Mouse (Mus musculus) mature B cell (primary cell): Measurements from ENCODE around the gene Ago3.

Source experiments
- in situ Hi-C: fragments of 300-500 bp; cut with MboI; formaldehyde crosslinking; loops from 2 replicates; pipeline ENCODE4 v1.14.3; 2019

Gene Ago3

DNA sequence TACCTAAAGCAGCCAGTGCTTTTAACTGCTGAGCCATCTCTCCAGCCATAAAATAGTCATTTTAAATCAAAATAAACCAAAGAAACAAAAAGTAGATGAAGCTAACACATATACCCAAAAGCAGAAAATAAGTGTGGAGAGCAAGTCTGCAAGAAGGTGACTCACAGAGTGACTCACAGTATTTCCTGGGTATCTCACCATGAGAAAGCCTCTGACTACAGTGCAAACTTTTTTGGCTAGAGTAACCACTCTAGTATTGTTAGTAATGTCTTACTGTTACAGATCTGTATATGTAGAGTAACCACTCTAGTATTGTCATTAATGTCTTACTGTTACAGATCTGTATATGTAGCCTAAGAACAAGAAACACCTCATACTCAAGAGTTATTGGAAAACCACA, 13.6 kb downstream of the Ago3 start:
- in situ Hi-C loops: no loop called here

- in situ Hi-C loops: no loop called here
These were observed 16.8 kb downstream of the Ago3 start for GRCm38 (mm10) chr4:126412526-126412925.

DNA sequence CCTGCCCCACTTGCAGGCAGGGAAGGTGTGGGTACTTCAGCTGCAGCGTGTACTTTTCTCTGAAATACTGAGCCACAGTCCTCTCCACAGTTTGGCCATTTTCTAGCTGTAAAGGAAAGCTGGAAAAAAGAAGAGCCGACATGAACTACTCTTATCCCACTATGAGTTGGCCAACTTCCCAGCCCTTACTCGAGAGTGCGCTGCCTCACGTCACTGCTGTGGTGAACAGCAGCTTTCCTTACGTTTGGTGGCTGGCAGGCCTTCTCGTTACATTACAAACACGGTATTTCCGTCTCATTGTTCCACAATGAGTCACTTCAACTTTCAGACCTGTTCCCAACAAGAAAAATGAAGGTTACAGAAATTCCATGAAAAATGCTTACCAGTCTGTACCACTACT, 57.9 kb downstream of the Ago3 start:
- in situ Hi-C loops: no loop called here

- in situ Hi-C loops: no loop called here
These were observed 69.3 kb downstream of the Ago3 start for GRCm38 (mm10) chr4:126360069-126360468.

DNA sequence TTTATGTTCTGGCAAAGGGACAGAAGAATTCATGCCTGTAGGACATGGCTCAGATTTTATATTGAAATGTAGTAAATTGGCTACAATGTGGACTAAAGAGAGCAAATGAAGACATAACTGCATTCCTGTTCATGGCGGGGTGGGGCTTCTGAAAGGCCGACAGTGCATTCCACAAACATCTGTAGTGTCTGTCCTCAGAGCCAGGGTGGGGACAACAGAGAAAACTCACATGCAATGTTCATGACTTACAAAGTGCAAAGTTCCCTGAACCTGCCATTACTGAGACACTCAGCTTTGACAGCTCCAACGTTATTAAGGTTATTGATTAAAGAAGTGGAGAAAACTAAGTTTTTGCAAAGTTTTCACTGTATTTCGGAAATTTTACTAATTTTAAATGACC, 85.9 kb downstream of the Ago3 start:
- in situ Hi-C loops: no loop called here

GRCm38 (mm10) chr4:126339461-126339860, 89.9 kb downstream of the Ago3 start:
- in situ Hi-C loops: no loop called here

- in situ Hi-C loops: no loop called here
These were observed 97.0 kb downstream of the Ago3 start for GRCm38 (mm10) chr4:126332358-126332757.

DNA sequence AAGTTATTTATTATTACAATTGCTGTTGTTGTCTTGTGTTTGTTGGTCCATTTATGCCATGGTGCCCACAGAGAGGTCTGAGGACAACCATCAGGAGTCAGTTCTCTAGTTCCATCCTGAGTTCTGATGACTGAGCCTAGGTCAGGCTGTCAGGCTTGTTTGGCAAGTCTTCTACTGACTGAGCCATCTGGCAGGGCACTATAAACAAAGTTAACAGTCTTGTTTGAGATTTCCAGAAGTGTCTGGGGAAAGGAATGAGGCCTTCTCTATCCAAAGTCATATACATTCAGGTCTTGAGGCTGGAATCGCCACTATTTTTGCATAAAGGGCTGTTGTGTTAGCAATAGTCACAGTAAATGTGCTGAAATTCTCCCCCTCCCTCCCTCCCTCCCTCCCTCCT, 97.6 kb downstream of the Ago3 start:
- in situ Hi-C loops: no loop called here

DNA sequence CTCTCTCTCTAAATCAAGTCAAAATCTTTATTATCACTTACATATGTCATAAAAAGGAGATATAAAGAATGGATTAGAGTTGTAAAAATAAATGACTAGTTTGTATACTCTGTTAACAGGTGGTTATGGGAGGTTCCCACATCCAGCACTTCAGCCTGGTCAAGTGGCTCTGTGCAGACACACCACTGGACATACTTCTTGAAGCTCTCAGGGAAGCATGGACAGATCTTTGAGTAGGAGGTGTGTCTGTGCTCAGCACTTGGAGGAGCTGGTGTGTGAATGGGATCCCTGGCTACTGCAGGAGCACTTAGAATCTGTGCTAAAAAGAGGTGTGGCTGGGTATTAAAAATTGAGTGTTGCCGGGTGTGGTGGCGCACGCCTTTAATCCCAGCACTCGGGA, 99.1 kb downstream of the Ago3 start:
- in situ Hi-C loops: no loop called here

GRCm38 (mm10) chr4:126326036-126326435, 103.3 kb downstream of the Ago3 start:
- in situ Hi-C loops: no loop called here

DNA sequence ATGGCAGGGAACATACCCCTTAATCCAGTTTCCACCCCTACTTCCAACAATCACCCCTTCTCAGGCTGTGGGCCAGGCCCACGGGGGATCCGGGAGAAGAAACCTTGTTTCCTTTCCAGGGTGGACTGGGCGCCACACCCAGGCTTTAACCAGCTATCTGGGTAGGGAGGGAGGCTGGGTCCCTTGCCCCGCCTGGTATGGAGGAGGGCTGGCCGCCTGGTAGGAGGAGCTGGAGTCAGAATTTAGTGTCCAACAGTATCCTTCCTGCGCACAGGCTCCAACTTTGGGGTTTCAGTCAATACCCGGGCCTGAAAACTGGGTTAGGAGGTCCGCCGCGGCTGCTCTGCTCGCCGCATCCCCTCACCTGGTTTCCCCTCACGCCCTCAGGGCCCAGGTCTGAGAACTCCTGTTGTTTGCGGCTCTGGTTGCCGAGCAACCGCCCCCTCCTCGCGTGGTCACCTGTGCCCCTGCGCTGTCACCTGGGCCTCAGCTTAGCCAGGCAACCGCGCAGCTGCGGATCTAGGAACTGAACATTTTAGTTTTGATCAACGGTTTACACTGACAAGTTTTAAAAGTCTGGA, 104.0 kb downstream of the Ago3 start, which contains the start of gene Tekt2:
TSS of gene Tekt2 (minus strand) at position 408 of the 581 bp plus-strand sequence.
- in situ Hi-C loops: no loop called here

GRCm38 (mm10) chr4:126324861-126325260, 104.5 kb downstream of the Ago3 start:
- in situ Hi-C loops: no loop called here

GRCm38 (mm10) chr4:126322646-126323045, 106.7 kb downstream of the Ago3 start:
- in situ Hi-C loops: no loop called here

DNA sequence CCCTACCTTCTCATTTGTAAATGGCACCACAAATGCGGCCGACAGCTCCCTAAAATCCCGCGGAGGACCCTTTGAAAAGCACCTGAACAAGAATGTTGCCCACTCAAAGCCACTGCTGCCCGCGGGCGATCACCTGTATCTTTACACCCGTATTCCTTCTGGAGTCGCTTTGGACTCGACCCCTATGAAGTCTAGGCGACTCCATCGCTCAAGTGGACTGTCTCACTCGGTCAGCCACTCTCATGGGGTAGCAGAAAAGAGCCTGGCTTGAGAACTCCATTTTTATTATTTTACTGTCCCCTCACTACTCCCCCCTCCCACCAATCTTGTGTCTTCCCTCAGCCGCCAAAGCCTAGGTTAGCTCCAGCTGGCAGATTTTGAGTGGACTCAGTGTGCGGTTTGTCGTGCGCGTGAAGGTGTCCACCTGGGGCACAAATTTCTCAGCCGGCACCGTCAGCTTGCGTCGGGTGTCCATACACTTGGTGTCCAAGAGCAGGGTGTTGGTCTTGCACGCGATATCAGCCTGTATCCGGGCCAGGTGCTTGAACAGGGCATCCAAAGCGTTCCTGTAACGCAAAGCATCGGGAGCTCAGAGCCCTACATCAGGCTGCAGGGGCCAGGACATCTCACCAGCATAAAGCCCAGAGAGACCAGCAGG, 107.4 kb downstream of the Ago3 start:
- in situ Hi-C loops: no loop called here

GRCm38 (mm10) chr4:126321111-126321853, 108.1 kb downstream of the Ago3 start, which contains the start of gene Adprhl2:
Adprhl2 (minus strand) TSS chr4:126321703.
- in situ Hi-C loops: no loop called here

- in situ Hi-C loops: no loop called here
These were observed 109.5 kb downstream of the Ago3 start for GRCm38 (mm10) chr4:126319806-126320205.

GRCm38 (mm10) chr4:126316443-126317040, 112.8 kb downstream of the Ago3 start:
- in situ Hi-C loops: no loop called here

GRCm38 (mm10) chr4:126315931-126316330, 113.4 kb downstream of the Ago3 start:
- in situ Hi-C loops: no loop called here

- in situ Hi-C loops: no loop called here
These were observed 115.0 kb downstream of the Ago3 start for GRCm38 (mm10) chr4:126314393-126314792.

DNA sequence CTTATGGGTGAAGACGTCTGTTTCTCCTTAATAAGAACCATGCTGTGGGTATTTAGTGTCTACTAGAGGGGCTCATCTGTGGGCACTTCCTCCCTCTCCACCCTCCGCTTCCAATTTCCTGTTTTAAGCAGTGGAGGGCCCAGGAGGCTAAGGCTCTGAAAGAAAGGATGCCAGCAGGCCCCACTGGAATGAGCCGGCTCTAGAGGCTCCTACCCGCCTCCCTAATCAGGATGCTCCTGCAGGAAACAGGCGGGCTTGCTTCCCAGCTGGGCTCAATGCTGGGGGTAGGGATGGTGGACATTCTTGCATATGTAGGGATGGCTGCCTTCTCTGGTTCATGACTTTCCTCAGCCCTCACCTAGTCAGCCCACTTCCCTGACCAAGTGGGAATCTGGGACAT, 116.2 kb downstream of the Ago3 start:
- in situ Hi-C loops: no loop called here

GRCm38 (mm10) chr4:126311566-126312200, 117.7 kb downstream of the Ago3 start:
- in situ Hi-C loops: no loop called here

DNA sequence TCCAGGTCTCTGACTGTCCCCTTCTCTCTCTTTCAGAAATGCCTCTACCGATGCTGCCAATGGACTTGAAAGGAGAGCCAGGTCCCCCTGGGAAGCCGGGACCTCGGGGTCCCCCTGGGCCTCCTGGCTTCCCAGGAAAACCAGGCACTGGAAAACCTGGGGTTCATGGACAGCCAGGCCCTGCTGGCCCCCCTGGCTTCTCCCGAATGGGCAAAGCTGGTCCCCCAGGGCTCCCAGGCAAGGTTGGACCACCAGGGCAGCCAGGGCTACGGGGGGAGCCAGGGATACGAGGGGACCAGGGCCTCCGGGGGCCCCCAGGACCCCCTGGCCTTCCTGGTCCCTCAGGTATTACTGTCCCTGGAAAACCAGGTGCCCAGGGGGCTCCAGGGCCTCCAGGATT, 119.0 kb downstream of the Ago3 start:
- in situ Hi-C loops: no loop called here
